Mouse (Mus musculus) kidney, postnatal 14 days (tissue): Measurements from ENCODE around the gene Foxa1.

Source experiments
- DNase-seq: peaks from one replicate; pipeline ENCODE4 v3.0.0; 2022; ENCODE audit warnings: mixed read lengths

The Foxa1 gene

DNA sequence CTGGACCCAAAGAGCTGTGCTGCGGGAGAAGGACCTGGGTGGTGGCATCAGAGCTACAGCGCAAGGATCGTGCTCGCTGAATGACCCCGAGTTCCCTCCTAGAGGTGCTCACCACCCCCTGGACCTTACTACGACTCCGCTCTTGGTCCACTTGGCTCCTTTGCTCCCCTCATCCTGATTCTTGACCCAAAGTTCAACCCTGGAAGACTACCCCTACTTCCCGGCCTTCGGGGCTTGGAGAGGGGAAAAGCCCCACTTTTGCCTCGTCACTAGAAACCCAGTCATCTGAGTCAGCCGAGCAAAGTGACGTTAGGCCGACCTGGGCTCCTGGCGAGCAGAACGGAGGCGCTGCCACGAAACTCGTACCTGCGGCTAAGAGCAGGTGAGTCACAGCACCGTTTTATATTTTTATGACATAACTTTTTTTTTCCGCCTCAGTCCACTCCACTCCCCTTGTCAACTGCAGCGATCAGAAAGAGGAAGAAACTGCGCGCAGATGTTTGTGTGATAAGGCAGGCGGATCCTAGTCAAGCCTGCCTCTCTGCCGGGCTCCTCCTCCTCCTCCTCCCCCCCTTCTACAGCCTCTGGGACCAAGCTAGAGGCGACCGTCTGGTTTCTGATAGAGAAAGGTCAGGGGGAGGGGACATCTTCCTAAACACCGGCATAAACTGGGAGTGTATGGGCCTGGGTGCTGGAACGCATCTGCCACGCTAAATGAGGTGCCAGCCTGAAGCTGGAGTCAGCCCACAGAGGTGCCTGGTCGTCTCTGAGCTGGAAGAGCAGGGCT lies at the start of gene Foxa1:
TSS of gene Foxa1 (minus strand) at position 502 of the 787 bp plus-strand sequence.
- DNase-seq, result no peak

DNA sequence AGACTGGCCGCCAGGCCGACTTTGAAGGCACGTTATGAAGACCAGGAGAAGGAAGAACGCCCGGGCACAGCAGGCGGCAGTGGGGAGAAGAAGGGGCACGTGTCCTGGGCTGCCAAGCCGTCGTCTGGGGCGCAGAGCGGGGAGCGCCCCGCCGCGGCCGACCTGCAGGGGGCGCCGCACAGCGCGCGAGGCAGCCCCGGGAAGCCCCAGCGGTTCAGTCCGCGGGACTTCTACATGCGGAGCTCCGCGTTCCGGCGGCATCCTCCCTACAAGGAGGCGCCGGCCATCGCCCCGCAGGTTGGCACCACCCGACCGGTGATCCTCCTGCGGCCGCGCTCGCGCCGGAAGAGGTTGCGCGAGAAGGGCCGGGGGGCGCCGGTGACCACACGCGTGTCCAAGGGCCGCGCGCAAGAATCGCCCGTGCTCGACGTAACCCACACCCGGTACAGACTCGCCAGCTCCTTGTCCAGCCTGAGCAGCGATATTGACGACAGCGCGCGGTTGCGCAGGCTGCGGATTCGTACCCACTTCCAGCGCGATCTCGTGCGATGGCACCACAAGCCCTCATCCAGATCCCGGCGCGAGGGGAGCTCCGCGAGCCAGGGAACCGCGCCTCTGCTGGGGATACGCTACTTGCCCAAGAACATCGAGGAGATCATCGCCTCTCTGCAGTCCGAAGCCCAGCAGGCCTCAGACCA lies 29.4 kb upstream of the Foxa1 start:
- peak; percentile 22 for DNase-seq

DNA sequence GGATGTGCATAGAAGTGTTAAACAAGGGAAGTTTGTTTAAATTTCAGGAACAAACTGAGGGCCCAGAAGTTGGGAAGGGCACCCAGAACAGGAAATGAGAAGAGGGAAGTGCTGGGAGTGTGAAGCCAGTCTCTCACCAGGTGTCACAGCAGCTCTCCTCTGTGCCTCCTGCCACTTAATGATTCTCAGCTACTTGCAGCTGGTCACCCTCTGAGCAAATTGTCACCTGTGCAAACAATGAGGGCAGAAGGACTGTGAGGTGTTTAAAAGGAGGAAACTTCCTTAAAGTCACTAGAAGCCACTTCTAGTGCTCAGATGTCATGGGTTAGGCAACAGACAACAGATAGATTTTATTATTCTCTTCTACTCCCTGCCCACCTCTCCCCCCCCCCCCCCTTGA lies 25.7 kb upstream of the Foxa1 start:
- no peak for DNase-seq

DNA sequence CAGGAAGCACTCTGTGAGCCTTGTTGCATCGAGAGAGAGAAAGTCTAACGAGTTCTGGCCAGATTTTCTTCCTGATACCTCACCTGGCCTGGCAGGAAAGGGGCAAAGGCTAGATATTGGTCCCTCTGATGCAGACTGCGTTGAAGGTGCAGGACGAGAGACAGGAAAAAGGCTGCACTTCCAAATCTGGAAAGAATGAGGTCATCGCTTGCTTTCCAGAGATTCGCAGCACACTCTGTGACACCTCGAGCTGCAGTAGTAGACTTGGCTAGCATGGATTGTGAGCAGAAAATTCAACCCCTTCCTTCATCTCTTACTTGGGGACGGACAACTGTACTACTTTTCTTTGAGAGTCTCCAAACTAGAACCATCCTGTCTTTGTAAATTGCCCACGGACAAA lies 25.1 kb upstream of the Foxa1 start:
- DNase-seq, result no peak

DNA sequence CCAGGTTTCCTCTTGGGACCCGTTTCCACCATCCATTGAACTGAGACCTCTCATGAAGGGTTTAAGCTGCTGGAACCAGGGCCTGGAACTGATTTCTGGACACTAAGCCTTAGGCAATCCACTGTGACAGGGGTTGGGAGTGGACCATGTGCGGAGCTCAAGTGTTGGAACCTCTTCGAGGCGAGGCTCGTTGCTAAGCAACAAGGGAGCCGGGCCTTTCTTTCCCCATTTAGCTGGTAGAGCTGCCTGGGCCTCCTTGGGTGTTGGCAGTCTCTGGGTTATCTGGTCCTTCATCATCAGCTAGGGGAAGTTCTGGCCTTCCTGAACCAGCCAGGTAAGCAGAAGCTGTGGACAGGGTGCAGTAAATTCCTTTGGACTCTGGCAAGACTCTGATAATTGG lies 17.2 kb upstream of the Foxa1 start, which contains the start of gene Ttc6:
TSS of gene Ttc6 (plus strand) at position 205 of the 400 bp plus-strand sequence.
- no peak for DNase-seq

DNA sequence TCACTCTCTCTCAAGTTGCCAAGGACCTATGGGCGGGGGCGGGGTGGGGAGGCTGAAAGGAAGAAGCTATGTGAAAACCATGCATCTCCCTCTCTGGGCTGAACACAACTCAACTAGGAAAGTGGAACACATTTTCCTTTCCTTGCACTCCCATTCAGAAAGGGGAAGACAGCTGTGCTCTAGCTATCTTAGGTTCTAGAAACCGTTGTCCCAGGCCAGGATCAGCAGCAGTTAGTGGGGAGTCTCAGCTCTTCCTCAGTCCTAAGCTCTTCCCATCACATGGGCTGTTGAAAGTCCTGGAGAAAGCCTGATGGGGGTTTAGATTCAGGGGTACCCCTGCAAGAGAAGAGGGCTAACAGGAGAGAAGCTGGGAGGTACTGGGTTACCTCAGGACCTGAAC lies 7.4 kb upstream of the Foxa1 start:
- no peak for DNase-seq

DNA sequence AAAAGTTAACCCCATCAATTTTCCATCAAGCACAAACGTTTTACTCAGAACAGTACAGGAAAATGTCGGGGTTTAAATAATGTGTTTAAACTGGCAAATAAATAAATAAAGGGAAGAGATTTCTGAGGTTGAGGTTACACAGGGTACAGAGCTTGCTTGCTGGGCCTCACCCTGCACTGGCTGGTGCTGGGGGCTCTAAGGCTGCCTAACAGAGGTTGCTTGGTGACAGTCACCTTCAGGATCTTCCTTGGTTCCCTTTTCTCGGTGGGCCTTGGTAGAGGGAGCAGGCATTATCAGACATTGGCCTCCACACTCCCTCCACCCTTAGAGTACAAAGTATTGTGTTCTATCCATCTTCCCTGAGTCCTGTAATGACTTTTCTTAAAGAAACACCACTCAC lies 5.6 kb upstream of the Foxa1 start:
- no peak for DNase-seq

DNA sequence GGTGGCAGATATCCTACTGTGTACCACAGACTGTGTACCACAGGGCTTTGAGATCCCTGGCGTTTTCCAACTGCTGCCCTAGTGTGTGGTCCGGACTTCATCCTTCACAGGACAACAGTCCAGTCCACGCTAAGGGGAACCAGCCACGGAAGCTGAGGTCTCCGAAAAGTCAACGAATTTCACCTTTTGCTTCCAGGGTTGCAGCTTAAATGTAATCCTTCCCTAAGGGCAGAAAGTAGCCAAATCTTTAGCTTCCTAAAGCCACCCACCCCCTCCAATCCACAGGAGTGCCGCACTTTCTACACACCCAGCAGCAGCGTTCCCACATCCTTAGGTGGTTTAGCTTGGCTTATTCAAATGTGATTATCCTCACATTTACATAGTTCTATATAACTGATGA lies 4.2 kb upstream of the Foxa1 start:
- DNase-seq, result no peak

DNA sequence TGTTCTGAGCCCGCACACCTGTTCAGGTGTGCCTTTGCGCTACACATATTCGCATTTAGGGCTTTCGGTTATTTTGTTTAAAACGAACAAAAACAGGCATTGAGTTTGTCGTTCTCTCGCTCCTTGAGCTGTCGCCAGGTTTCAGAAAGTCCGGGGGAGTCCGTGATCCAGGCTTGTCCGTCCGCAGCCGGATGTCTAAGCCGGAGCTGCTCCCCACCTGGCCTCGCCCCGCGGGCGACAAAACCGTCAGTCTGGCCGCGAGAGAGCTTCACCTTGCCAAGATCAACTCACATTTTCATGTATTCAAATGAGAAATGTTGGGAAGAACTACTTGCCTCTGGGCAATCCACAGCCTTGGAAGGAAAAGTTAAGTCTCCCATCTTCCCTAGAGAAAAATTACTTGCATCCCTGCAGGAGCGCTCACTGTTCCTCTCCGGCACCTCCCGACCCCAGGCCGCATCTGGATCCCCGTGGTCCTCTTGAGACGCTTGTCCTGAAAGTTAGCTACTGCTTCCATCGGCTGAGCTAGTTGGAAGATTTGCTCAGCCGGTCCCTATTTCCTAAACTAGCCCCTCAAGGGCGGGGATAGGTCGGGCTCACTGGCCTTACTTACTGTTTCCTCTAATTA lies 3.6 kb upstream of the Foxa1 start:
- DNase-seq, result no peak

DNA sequence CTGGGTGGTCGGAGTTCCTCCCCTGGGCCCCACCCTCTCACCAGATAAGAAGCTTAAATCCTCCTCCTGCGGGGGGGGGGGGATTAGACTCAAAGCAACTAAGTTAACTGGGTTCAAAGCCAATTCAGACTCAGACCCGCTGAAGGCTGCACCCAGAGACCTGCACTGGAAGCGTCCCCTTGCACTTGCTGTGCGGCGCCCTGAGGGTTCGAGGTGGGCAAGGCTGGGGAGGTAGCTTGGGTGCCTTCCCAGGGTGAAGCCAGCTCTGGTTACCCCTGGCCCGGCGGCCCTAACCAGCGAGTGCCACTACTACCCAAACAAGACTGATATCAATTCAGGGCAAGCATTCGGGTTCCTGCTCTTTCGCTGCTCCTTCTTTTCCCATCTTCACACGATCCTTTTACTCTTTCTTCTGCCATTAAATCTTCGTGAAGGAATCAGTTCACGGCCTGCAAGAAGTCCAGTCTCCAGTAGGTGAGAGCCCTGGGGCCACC lies 3.0 kb upstream of the Foxa1 start:
- DNase-seq, result no peak

DNA sequence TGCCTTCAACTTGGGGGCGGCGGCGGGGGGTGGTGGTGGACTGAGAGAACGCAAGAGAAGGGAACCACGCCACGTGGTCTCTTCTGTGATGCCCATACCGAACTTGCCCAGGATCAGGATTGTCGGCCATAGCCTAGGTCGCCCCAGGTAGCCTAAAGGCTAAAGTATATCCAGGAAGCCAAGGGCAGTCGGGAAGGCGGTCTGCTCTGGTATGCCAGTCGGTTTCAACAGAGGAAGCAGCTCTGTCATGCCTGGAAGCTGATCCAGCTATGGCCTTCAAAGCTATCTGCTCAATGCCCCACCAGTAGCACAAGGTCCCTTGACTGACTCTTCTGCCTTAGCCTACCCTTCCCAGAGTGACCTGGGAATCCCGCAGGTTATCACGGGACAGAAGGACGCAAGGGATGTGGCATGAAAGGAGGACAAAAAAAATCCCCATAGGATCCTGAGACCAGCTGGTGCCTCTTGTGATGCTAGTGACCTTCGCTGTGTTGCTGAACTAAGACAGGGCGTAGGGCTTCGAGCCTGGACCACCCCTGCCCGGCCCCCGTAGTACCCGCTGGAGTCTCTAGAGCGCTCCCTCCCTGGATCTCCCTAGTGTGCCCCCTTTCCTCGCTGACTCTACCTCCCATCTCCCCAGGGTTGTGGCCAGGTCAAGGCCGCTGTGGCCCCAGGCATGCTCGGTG lies 2.4 kb upstream of the Foxa1 start:
- DNase-seq, result no peak

DNA sequence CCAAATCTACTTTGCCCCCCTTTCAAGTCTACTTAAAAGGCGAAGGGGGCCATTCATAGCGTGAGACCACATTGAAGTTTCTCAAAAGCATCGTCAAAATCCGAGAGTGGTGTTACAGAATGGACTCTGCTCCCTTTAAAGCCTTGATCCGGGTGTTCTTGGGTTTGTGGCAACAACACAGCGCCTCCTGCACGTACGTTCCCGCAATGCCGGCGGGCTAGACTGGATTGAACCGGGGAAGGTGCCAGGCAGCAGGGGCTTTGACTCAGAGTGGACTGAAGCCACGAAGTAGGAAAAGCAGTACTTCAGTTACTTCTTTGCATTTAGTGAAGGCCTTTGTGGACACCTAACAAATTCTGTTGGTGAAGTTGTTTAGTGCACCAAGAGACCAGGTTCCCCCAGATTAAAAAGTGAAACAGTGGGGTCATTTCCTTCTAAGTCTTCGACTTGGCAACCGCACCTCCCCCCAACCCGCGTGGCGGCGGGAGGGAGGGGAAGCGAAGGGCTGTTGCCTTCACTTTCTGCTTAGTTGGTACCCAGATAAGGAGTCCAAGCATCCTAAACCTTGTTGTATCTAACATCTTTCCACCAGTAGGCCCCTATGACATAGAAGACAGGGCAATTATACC lies 1.8 kb upstream of the Foxa1 start:
- no peak for DNase-seq

DNA sequence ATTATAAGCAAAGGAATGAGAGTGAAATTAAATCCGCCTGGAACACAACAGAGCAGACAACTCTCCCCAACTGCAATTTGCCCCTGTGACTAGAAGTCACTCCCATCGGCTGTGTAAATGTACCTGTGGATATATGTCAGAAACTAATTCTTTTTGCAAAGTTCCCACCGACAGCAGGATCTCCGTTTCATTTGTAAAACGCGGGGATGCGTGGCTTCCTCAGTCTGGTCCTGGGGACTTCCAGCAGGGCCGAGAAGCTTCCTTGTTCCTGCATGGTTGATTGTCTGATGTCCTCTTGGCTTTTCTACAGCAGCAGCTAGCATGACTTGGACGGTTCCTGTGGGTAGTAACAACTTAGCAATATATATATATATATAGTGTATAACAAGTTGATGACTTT lies 1.2 kb upstream of the Foxa1 start:
- DNase-seq, result no peak

DNA sequence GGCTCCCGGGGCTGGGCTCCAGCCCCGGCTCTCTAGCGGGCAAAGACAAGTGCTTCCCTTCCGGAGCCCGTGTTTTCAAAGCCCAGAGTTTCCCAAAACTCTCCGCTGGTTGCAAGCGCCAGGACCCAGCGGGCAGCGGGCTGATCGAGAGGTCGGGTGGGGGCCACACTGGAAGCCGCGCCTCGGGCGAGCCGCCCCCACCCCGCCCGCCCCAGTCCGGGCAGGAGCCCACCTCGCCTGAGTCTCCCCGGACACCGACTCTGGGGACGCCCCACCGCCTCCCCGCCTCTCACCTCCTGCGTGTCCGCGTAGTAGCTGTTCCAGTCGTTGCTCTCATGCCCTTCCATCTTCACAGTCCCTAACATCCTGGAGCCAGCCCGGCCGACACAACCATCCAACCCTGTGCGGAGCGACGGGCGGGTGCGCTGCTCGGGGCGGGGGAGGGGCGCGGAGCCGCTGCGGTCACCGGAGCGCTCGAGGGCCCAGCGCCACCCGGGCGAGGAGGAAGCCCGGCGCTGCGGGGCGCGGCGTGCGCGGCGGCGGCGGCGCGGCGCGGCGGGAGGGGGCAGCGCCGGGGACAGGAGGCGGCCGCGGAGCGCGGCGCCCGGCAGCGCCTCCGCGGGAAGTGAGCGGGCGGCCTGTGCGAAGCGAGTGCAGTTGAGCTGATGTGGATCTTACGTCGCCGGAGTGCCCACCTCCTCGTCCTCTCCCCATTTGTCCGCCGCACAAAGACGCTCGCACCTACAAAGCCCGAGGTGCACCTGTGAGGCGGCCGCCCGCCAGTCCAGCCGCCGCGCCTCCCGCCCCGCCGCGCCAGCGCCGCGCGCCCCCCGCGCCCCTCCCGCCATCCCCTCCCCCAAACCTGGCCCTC lies 1.1 kb downstream of the Foxa1 start:
- no peak for DNase-seq

DNA sequence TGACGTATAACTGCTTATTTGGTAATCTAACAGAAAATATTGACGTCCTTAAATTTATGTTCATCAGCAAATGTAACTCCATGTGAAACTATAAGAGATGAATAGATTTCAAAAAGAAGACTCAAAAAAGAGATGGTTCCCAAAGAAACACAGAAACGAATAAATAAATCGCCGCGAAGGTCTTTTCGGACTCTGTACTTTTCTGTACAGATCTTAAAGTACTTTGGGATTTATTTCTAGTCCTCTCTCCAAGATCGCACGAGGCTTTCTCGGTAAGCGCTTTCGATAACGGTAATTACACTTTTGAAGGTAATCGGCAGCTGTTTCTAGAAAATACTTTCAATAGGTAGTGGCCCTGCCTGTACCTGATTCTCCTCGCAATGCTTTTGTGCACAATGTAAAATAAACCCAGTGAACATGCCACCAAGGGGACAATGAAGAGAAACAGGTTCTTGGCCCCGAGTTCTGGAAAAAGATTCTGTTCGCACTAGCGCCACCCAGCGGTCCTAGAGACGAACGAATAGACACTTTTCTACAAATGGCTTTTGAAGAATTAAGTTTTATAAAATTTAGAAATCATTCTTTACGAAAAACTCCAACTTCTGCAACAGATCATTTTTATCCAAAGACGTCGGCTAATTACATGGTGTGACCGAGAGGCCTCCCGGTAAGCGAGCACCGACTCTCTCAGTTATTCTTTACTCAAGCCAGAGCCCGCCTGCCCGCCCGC lies 1.9 kb downstream of the Foxa1 start:
- DNase-seq, result peak; percentile 63

DNA sequence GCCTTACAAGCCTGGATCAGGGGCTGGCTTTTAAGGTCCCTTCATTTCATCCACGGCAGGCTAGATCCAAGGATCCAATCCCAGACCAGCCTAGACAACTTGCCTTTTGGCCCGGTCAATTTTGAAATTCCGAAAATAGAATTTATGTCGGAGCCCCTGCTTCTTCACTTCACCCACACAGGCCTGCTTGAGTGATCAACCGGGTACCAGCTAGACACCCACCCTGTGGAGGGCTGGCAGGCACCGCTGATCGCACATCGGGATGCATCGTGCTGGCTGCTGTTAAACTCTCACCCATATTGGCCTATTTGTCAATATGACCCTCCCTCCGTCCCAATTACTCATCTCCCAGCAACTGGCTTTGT lies 3.1 kb downstream of the Foxa1 start:
- DNase-seq, result no peak

DNA sequence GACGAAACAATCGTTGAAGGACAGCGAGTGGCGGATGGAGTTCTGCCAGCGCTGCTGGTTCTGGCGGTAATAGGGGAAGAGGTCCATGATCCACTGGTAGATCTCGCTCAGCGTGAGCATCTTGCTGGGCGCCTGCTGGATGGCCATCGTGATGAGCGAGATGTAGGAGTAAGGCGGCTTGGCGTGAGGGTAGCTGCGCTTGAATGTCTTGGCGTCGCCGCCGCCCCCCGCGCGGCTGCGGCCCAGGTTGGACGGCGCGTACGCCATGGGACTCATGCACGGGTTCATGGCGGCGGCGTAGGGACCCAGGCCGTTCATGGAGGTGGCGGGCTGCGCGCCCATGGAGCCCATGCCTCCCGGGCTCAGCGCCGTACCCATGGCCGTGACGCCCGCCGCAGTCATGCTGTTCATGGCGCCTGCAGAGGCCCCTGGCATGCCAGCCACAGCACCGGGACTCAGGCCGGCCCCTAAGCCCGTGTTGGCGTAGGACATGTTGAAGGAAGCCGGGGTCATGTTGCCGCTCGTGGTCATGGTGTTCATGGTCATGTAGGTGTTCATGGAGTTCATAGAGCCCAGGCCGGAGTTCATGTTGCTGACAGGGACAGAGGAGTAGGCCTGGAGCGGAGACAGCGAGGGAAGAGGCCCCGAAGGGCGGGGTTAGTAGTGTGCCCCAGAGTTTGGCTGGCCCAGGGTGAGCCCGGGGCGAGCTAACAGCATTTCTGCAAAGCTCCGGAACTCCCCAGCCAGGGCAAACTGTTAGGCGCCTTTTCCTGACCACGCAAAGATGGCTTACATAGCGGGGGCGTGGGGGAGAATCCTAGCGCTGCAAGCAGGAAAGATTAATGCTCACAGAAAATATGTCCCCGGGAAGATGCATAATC lies 3.7 kb downstream of the Foxa1 start:
- DNase-seq, result no peak

DNA sequence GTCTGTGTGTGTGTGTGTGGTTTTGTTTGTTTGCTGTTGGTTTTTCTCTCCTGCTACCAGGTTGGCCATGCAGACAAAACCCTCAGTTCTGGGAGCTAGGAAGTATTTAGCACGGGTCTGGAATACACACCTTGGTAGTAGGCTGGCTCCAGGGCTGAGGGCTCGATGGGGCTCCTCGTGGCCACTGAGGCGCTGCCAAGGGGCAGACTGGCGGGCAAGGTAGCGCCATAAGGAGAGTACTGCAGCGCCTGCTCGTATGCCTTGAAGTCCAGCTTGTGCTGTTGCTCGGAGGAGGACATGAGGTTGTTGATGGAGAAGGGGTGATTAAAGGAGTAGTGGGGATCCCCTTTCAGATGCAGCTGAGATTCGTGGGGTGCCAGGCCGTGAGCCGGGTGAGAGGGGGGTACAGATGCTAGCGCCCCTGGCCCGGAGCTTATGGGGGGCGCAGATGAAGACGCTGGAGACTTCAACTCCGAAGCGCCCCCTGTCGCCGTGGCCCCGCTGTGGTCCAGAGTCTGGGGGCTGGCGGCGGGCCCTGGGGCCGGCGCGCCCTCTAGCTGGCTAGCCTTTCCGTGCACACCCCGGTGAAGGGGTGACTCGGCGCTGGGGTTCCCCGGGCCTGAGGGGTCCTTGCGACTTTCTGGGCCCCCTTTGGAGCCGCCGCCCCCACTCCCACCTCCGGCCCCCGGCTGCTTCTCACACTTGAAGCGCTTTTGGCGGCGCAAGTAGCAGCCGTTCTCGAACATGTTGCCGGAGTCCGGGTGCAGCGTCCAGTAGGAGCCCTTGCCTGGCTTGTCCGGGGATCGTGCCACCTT lies 4.6 kb downstream of the Foxa1 start:
- DNase-seq, result no peak

DNA sequence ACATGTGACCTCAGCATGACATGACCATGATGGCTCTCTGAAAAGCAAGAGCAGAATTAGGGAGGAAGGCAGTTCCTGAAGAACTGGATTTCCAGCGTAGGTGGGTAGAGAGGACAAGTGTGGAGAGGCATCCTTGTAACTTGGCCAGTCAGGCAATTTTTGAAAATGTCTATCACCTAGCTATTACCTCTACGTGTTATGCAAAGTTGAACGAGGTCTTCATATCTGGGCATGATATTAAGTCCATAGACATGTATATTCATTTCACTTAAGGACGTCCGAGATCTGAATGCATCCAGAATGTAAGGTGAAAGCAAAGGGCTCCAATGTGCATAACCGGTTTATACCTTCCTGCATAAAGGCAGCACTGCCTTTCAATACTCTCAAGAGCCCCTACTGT lies 5.6 kb downstream of the Foxa1 start:
- no peak for DNase-seq
